Mouse (Mus musculus): Measurements from ENCODE around the gene Ugt1a6a.
"Not testable (repeated sequence)": the region's sequence is repeated elsewhere in the genome, so short reads cannot be mapped to it uniquely, and the experiment has no call there.

The Ugt1a6a gene

GRCm38 (mm10) chr1:88213766-88214461 lies 79.3 kb downstream of the Ugt1a6a start:
- no peak for DNase-seq

GRCm38 (mm10) chr1:88214462-88214952 lies 79.9 kb downstream of the Ugt1a6a start:
- no peak for DNase-seq

- no peak for DNase-seq
These were observed 81.1 kb downstream of the Ugt1a6a start for GRCm38 (mm10) chr1:88215466-88216380.

DNA sequence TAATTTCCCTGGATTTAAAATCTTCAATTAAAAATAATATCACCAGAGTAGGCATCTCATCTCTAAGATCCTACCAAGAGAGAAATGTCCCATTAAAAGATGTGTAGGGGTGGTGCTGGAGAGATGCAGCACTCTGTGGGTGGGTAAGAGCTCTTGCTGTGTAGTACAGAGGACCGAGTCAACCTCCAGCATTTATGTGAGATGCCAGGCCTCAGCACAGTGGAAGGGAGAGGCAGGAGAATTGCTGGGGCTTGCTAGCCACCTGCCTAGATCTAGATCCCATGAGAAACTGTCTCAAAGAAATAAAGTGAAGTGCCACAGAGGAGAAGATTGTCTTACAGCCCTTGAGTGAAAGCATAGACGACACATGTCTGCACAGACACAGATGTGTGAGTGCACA lies 81.9 kb downstream of the Ugt1a6a start:
- DNase-seq = no peak

- DNase-seq = no peak
These were observed 82.5 kb downstream of the Ugt1a6a start for GRCm38 (mm10) chr1:88217144-88217543.

DNA sequence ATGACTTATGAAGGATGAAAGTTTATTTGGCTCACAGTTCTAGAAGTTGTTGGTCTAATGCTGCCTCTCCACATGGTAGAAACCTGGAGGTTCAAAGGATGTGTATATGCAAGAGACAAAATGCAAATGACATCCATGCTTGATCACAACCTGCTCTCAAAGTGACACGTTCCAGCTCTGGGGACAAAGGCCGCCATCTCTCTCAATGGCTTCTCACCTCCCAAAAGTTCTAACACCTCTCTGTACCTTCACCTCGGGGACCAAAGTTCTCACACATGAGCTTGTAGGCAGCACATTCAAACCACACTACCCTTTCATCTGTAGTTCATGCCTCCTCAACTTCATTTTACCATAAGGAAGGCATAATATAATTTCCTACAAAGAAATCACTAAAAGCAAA lies 83.0 kb downstream of the Ugt1a6a start:
- DNase-seq = no peak

DNA sequence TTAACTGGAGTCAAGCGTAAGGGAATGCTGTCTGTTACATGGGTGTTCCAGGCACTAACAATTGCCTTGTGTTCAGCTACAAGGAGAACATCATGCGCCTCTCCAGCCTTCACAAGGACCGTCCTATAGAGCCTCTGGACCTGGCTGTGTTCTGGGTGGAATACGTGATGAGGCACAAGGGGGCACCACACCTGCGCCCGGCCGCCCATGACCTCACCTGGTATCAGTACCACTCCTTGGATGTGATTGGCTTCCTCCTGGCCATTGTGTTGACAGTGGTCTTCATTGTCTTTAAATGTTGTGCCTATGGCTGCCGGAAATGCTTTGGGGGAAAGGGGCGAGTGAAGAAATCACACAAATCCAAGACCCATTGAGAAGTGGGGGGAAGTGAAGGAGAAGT lies 83.4 kb downstream of the Ugt1a6a start:
- no peak for DNase-seq

DNA sequence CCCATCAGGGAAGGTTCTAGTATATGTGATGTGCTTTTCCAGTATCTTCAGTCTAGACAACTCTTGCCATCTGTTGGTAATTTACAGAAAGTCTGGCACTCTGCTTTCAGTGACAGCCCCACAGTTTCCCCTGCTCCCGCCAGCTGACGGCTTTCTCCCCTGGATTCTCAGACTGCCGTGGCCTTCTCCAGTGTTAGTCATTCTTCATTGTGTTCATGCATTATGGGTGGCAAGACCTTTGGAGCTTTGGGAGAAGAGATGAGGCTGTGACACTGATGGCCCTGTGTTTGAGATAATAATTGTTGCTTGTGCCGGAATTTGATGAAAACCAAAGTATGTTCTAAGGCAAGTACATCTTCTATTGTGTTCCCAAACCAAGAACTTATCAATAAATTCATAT lies 84.0 kb downstream of the Ugt1a6a start:
- DNase-seq = no peak

DNA sequence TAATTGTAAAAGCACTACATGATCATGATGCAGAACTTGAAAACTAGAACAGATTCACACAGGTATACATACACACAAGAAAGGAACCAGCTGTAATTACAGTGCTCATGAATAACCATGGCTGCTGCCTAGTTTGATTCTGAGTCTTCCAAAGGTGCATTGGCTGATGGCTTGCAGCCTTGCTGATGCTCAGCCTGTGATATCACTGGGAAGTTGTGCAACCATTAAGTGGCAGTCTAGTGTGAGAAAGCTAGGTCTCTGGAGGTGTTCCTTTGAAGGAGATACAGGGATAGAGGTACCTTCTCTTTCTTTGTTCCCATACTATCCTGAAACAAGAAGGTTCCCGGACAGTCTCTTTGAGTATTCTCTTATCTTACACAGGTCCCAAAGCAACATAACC lies 84.4 kb downstream of the Ugt1a6a start:
- DNase-seq = no peak

GRCm38 (mm10) chr1:88220336-88220735 lies 85.7 kb downstream of the Ugt1a6a start:
- DNase-seq = no peak

DNA sequence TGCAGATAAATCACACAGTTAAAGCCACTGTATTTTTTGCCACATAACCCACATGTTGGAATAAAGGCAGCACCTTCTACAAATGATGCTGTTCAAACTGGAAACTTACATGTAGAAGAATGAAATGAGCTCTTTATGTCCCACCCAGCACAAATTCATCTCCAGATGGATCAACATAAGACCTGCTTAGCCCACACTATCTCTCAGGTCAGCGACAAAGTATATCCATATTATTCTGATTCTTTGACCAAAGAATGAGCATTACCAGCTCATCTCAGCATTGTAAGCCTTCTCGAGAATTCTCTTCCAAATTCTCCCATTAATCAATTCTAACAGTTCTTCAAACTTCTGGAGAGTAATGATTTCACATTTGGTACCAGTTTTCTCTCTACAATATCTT lies 87.6 kb downstream of the Ugt1a6a start:
- DNase-seq = no peak

DNA sequence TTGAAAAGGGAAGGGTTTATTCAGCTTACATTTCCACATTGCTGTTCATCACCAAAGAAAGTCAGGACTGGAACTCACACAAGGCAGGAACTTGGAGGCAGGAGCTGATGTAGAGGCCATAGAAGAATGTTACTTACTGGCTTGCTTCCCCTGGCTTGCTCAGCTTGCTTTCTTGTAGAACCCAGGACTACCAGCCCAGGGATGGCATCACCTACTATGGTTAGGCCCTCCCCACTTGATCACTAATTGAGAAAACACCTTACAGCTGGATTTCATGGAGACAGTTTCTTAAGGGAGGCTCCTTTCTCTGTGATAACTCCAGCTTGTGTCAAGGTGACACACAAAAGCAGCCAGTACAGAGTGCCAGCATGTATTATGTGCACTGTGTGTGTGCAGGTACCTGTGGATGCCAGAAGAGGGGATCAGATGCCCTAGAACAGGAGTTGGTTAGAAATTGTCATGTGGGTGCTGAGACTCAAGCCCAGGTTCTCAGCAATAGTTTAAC lies 88.5 kb downstream of the Ugt1a6a start:
- DNase-seq = not testable (repeated sequence)

GRCm38 (mm10) chr1:88223591-88223990 lies 89.0 kb downstream of the Ugt1a6a start:
- DNase-seq = no peak

DNA sequence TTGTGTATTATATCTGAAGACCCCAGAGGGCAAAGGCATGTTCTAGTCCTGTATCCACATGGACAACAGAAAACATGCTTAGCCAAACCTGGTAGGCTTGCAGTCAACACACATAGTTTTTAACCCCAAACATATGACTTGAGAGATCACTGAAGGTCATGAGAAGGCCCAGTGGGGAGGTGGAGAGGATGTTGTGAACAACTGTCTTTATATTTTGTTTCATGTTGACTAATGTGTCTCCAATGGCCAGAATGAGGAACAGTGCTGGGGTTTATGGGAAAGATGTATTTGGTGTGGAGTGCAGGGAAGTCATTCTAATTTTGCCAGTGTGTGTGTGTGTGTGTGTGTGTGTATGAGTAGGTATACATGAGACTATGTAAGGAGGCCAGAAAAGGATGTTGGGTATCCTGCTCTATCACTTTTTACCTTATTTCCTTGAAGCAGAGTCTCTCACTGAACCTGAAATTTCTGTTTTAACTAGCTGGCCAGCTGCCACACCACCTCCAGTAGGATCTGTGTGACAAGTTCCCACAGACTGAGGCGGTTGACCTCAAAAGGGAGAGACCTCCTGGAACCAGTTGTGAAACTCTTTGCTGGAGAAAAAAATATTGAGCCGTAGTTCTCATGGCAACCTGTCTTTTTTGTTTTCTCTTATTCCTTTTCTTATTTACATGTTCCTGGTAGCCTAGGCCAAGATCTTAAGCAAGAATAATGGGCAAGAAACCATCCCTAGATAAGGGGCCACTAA lies 89.6 kb downstream of the Ugt1a6a start:
- no peak for DNase-seq

- not testable (repeated sequence) for DNase-seq
These were observed 90.7 kb downstream of the Ugt1a6a start for GRCm38 (mm10) chr1:88225301-88225700.

DNA sequence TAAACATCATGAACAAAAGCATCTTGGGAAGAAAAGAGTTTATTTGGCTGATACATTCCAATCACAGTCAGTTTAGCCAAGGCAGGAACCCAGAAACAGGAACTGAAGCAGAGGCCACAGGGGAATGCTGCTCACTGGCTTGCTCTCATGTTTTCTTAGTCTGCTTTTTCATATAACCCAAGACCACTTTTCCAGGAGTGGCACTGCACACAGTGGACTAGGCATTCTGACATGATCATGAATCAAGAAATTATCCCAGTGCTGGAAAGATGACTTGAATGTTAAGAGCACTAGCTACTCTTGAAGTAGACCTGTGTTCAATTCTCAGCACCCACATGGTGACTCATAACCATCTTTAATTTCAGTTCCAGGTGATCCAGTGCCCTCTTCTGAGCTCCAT lies 91.1 kb downstream of the Ugt1a6a start:
- DNase-seq = no peak

GRCm38 (mm10) chr1:88226670-88227379 lies 92.2 kb downstream of the Ugt1a6a start, which contains the start of gene Mroh2a:
TSS of gene Mroh2a (plus strand) at chr1:88226986.
- no peak for DNase-seq

DNA sequence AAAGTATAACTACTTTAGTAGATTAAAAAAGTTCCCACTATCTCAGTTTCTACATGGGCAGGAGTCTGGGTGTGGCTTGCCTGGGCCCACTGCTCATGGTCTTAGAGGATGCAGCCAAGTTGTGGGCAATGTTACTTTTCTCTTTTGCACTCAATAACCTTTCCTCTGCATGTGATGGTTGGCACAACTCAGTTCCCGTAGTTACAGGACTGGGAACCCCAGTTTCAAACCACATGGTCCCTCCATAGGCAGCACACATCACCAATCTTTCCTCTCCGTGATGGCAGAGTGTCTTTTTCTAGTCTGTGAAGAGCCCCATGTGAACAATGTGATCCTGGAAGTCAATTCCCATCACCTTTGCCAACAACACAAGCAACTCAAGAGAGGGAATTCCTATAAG lies 92.9 kb downstream of the Ugt1a6a start:
- no peak for DNase-seq

GRCm38 (mm10) chr1:88228121-88228520 lies 93.5 kb downstream of the Ugt1a6a start:
- DNase-seq = no peak

DNA sequence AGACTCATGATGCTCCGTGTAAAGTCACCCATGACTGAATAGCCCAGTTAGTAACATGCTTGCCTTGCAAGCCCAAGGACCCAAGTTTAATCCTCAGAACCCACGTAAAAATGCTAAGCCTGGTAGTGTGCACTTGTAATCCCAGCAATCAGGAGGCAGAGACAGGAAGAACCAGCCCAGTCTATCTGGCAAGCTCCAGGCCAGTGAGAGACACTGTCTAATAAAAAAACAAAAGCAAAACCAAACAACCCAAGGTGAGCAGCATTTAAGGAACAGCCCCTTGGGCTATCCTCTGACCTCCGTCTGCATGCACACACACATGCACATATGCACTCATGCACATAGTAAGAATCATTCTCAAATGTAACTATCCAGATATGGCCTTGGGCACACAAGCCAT lies 95.0 kb downstream of the Ugt1a6a start:
- DNase-seq = no peak

- DNase-seq = no peak
These were observed 95.4 kb downstream of the Ugt1a6a start for GRCm38 (mm10) chr1:88229986-88230385.

GRCm38 (mm10) chr1:88230421-88230820 lies 95.8 kb downstream of the Ugt1a6a start:
- no peak for DNase-seq

All from right cerebral cortex, postnatal 14 days (tissue).